Mouse (Mus musculus): Measurements from ENCODE around the gene Lingo1. TPM values are rescaled to one million over a fixed set of nuclear protein-coding genes. Genes with fewer than 3 reads are reported as not detected.

The Lingo1 gene
- polyA plus RNA-seq, 1 experiment: 1.2 TPM

GRCm38 (mm10) chr9:56634406-56635120 is 161.7 kb downstream of the Lingo1 start:
- Histone ChIP-seq H3K36me3 (ENCODE audit: control insufficient read depth, insufficient read depth, low read length) (no peaks in the 10 kb centered on the region), H3K27me3 (replicated peaks; ENCODE audit: control insufficient read depth, insufficient read depth, low read length) (no peaks in the 10 kb centered on the region; the same call in 1 of the 2 replicates), H3K4me3 (ENCODE audit: insufficient read depth, low read depth, low read length) (peak overlapping the region; percentile 32; the same call in 1 of the 2 replicates), H3K27ac (ENCODE audit: insufficient read depth, low read depth, low read length) (no peak overlapping the region), H3K4me1 (ENCODE audit: control insufficient read depth, insufficient read depth, low read length) (no peaks in the 10 kb centered on the region)
- no peak for DNase-seq
- 5% methylated on average over 25 of the region's 25 CpGs for WGBS
- TF ChIP-seq CTCF (conservative IDR thresholded peaks at IDR 0.05; ENCODE audit: insufficient read depth, insufficient read length, low read depth, low read length) (no peak), POLR2A (IDR thresholded peaks at IDR 0.05; ENCODE audit: low read depth, low read length) (no peak)

GRCm38 (mm10) chr9:56633449-56634225 is 162.6 kb downstream of the Lingo1 start:
- H3K36me3 ChIP-seq (ENCODE audit: control insufficient read depth, insufficient read depth, low read length): no peaks in the 10 kb centered on the region
- no peak overlapping the region for H3K27ac ChIP-seq (ENCODE audit: insufficient read depth, low read depth, low read length)
- no peak for DNase-seq
- H3K4me3 ChIP-seq (ENCODE audit: insufficient read depth, low read depth, low read length): no peak overlapping the region
- H3K4me1 ChIP-seq (ENCODE audit: control insufficient read depth, insufficient read depth, low read length): no peaks in the 10 kb centered on the region
- WGBS: 48% methylated on average over 13 of the region's 13 CpGs
- TF ChIP-seq CTCF (conservative IDR thresholded peaks at IDR 0.05; ENCODE audit: insufficient read depth, insufficient read length, low read depth, low read length) (no peak), POLR2A (IDR thresholded peaks at IDR 0.05; ENCODE audit: low read depth, low read length) (no peak)
- H3K27me3 ChIP-seq (replicated peaks; ENCODE audit: control insufficient read depth, insufficient read depth, low read length): no peaks in the 10 kb centered on the region; the same call in 1 of the 2 replicates

- Histone ChIP-seq H3K27me3 (replicated peaks; ENCODE audit: control insufficient read depth, insufficient read depth, low read length) (no peaks in the 10 kb centered on the region; the same call in 1 of the 2 replicates), H3K4me1 (ENCODE audit: control insufficient read depth, insufficient read depth, low read length) (no peaks in the 10 kb centered on the region), H3K27ac (ENCODE audit: insufficient read depth, low read depth, low read length) (no peak overlapping the region), H3K36me3 (ENCODE audit: control insufficient read depth, insufficient read depth, low read length) (no peaks in the 10 kb centered on the region), H3K4me3 (ENCODE audit: insufficient read depth, low read depth, low read length) (no peak overlapping the region)
- DNase-seq: no peak
- TF ChIP-seq POLR2A (IDR thresholded peaks at IDR 0.05; ENCODE audit: low read depth, low read length) (no peak), CTCF (conservative IDR thresholded peaks at IDR 0.05; ENCODE audit: insufficient read depth, insufficient read length, low read depth, low read length) (no peak)
- WGBS: 48% methylated on average over 4 of the region's 4 CpGs
Measured at GRCm38 (mm10) chr9:56630945-56631344, 165.3 kb downstream of the Lingo1 start.

DNA sequence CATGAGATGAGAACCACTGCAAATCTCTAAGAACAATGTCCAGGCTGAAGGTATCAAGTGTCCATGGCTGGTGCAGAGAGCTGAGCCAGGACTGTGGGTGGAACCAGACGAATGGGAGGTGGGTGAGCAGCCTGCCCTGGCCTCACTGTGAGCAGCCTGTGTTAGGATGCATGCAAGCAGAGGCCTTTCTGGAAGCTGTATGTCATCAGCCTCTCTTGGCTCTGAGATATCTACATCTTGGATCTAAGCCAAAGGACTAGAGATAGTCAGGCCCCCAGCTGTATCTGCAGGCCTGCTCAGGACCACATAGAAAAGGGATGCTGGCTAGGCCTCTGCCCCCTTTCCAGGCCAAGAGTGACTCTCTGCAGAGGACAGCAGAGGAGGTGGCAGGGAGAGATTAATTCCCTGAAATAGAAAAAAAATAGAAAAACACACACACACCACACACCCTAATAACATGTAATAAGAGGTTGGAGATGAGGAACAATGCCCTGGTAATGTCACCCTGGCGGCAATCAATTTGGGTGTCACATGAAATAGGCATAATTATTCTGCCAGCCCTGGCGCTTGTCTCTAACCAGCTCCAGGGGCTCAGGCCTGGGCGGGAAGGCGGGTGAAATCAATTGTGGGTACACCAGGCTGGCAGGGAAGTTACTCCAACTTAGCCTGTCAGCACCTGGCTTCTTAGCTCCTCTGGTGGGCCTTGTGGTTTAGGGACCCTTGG is 166.4 kb downstream of the Lingo1 start:
- 88% methylated on average over 5 of the region's 5 CpGs for WGBS
- no peaks in the 10 kb centered on the region for H3K36me3 ChIP-seq (ENCODE audit: control insufficient read depth, insufficient read depth, low read length)
- no peak for DNase-seq
- TF ChIP-seq CTCF (conservative IDR thresholded peaks at IDR 0.05; ENCODE audit: insufficient read depth, insufficient read length, low read depth, low read length): no peak
- no peak for TF ChIP-seq POLR2A (IDR thresholded peaks at IDR 0.05; ENCODE audit: low read depth, low read length)
- no peak overlapping the region for H3K4me3 ChIP-seq (ENCODE audit: insufficient read depth, low read depth, low read length)
- H3K27me3 ChIP-seq (replicated peaks; ENCODE audit: control insufficient read depth, insufficient read depth, low read length): no peaks in the 10 kb centered on the region; the same call in 1 of the 2 replicates
- no peaks in the 10 kb centered on the region for H3K4me1 ChIP-seq (ENCODE audit: control insufficient read depth, insufficient read depth, low read length)
- H3K27ac ChIP-seq (ENCODE audit: insufficient read depth, low read depth, low read length): no peak overlapping the region

DNA sequence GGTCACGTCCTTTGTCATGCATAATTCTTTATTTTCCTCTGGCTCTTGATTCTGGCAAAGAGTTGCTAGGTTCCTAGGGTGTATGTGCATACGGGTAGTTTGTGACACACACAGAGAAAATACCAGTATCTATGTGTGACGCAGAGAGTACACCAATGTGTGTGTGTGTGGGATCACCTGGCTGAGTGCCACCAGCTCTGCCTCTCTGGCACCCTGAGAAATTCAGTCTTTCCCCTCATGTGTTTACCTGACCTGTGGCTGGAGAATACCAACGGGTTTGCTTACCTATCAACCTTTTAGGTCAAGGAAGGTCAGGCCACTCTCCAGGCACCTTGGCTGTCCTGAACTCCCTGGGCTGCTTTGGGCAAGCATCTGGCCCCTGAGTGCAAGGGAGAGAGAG is 169.0 kb downstream of the Lingo1 start:
- Histone ChIP-seq H3K4me3 (ENCODE audit: insufficient read depth, low read depth, low read length) (no peak overlapping the region), H3K4me1 (ENCODE audit: control insufficient read depth, insufficient read depth, low read length) (no peaks in the 10 kb centered on the region), H3K36me3 (ENCODE audit: control insufficient read depth, insufficient read depth, low read length) (no peaks in the 10 kb centered on the region), H3K27ac (ENCODE audit: insufficient read depth, low read depth, low read length) (no peak overlapping the region), H3K27me3 (replicated peaks; ENCODE audit: control insufficient read depth, insufficient read depth, low read length) (no peaks in the 10 kb centered on the region)
- no peak for DNase-seq
- WGBS: 67% methylated on average over 4 of the region's 4 CpGs
- no peak for TF ChIP-seq POLR2A (IDR thresholded peaks at IDR 0.05; ENCODE audit: low read depth, low read length)
- TF ChIP-seq CTCF (conservative IDR thresholded peaks at IDR 0.05; ENCODE audit: insufficient read depth, insufficient read length, low read depth, low read length): no peak

DNA sequence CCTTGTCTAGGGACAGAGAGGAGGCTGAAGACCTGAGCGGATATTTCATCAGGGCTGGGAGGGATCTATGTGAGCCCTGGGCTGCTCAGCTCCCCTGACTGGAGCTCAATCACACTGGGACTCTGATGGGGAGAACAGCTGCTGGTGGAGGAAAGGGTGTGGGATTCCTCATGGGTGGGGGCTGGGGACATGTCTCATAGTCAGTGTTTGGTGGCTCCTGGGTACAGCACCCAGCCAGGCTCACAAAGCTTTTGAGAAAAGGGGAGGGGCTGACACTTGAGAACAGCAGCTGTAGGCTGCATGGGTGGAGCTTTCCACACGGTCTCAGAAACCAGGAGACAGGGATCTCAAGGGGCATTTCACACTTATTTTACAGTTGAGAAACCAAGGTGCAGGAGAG is 171.3 kb downstream of the Lingo1 start:
- no peak for DNase-seq
- 49% methylated on average over 2 of the region's 2 CpGs for WGBS
- Histone ChIP-seq H3K4me3 (ENCODE audit: insufficient read depth, low read depth, low read length) (no peak overlapping the region), H3K4me1 (ENCODE audit: control insufficient read depth, insufficient read depth, low read length) (no peaks in the 10 kb centered on the region), H3K27ac (ENCODE audit: insufficient read depth, low read depth, low read length) (no peak overlapping the region), H3K27me3 (replicated peaks; ENCODE audit: control insufficient read depth, insufficient read depth, low read length) (no peaks in the 10 kb centered on the region), H3K36me3 (ENCODE audit: control insufficient read depth, insufficient read depth, low read length) (no peaks in the 10 kb centered on the region)
- no peak for TF ChIP-seq CTCF (conservative IDR thresholded peaks at IDR 0.05; ENCODE audit: insufficient read depth, insufficient read length, low read depth, low read length)
- no peak for TF ChIP-seq POLR2A (IDR thresholded peaks at IDR 0.05; ENCODE audit: low read depth, low read length)
